Comparison of ENCODE assay signal across 21 mouse cellular contexts in the genomic region with DNA sequence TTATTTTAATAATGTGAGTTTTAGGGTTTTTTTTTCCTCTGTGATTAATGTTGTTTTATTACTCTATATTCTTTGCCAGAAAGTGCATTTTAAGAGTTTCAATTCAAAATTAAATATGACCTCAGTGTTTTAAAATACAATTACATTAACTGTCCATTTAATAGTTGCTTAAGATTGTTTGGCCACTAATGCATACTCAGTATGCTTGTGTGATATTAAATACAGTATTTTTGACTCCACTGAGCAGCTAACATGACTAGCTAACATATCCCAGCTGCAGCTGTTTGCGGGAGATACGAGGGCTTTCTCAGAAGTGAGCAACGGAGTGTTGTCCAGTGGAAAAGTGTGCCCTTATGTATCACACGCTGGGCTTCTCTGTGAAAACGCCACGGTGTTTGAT.
DNase-seq lines count a peak whose midpoint lies in the region; ATAC-seq and TF ChIP-seq lines count a peak whose summit lies in the region.
"Had no signal": no experiment of that assay in that cellular context is flagged by ENCODE, and none has a peak within 500 bp of the region (broad histone marks: within the 10 kb centered on the region; RNA-seq: fewer than 3 reads in every experiment).

No protein-coding gene starts in this region.

- peak overlapping the region; percentile 39; the same call in 1 of the 2 replicates for H3K27ac ChIP-seq in stomach, embryonic 14.5 days (ENCODE audit: low read length)
- H3K27ac ChIP-seq in stomach, postnatal 0 days (replicated peaks), result no peak overlapping the region
- H3K27ac ChIP-seq: forebrain, embryonic 10.5 days; forebrain, embryonic 13.5 days; heart, adult 2 months; heart, embryonic 10.5 days; heart, embryonic 13.5 days; hindbrain, embryonic 12.5 days; hindbrain, embryonic 15.5 days had no signal

- no peak for TF ChIP-seq EP300 in stomach, postnatal 0 days (optimal IDR thresholded peaks at IDR 0.05)

- 45% methylated on average over 6 of the region's 6 CpGs for WGBS in stomach, embryonic 14.5 days
- 48% methylated on average over 6 of the region's 6 CpGs for WGBS in stomach, postnatal 0 days

- H3K27me3 ChIP-seq in stomach, embryonic 14.5 days (ENCODE audit: control insufficient read depth, insufficient read depth, low read length), result no peaks in the 10 kb centered on the region
- no peaks in the 10 kb centered on the region for H3K27me3 ChIP-seq in stomach, postnatal 0 days (ENCODE audit: control insufficient read depth, insufficient read depth, low read length)
- H3K27me3 ChIP-seq: CH12.LX; hindbrain, embryonic 12.5 days; hindbrain, embryonic 15.5 days; Patski had no signal

- no peak overlapping the region for H3K4me3 ChIP-seq in stomach, embryonic 14.5 days (ENCODE audit: low read depth, low read length)
- H3K4me3 ChIP-seq in stomach, postnatal 0 days (ENCODE audit: low read depth, low read length), result no peak overlapping the region
- H3K4me3 ChIP-seq: forebrain, embryonic 10.5 days; forebrain, embryonic 13.5 days; heart, adult 2 months; heart, embryonic 10.5 days; heart, embryonic 13.5 days; hindbrain, embryonic 12.5 days; hindbrain, embryonic 15.5 days had no signal

- no peak for TF ChIP-seq CTCF in stomach, postnatal 0 days (IDR thresholded peaks at IDR 0.05; ENCODE audit: low read depth)

- no peaks in the 10 kb centered on the region for H3K9me3 ChIP-seq in stomach, embryonic 14.5 days (ENCODE audit: control insufficient read depth, low read depth, low read length)
- H3K9me3 ChIP-seq in stomach, postnatal 0 days (ENCODE audit: control insufficient read depth, low read length), result no peaks in the 10 kb centered on the region
- H3K9me3 ChIP-seq: forebrain, embryonic 10.5 days; forebrain, embryonic 13.5 days; heart, embryonic 10.5 days; heart, embryonic 13.5 days; hindbrain, embryonic 12.5 days; hindbrain, embryonic 15.5 days had no signal

- H3K4me1 ChIP-seq in stomach, embryonic 14.5 days (ENCODE audit: control insufficient read depth, insufficient read depth, low read length), result peaks cover 15% of the 10 kb centered on the region
- no peaks in the 10 kb centered on the region for H3K4me1 ChIP-seq in stomach, postnatal 0 days (replicated peaks; ENCODE audit: control insufficient read depth, insufficient read depth)
- H3K4me1 ChIP-seq: forebrain, embryonic 10.5 days; forebrain, embryonic 13.5 days; hindbrain, embryonic 12.5 days; hindbrain, embryonic 15.5 days had no signal

- no peak overlapping the region for H3K4me2 ChIP-seq in stomach, embryonic 14.5 days (replicated peaks; ENCODE audit: low read depth, low read length)
- H3K4me2 ChIP-seq in stomach, postnatal 0 days (replicated peaks; ENCODE audit: low read depth), result no peak overlapping the region
- H3K4me2 ChIP-seq: forebrain, embryonic 13.5 days; heart, embryonic 13.5 days; hindbrain, embryonic 12.5 days; hindbrain, embryonic 15.5 days had no signal

- no peaks in the 10 kb centered on the region for H3K36me3 ChIP-seq in stomach, embryonic 14.5 days (ENCODE audit: control insufficient read depth, insufficient read depth, low read length)
- H3K36me3 ChIP-seq in stomach, postnatal 0 days (ENCODE audit: control insufficient read depth, insufficient read depth, low read length), result no peaks in the 10 kb centered on the region
- H3K36me3 ChIP-seq: forebrain, embryonic 10.5 days; G1E; heart, embryonic 10.5 days; heart, embryonic 13.5 days; hindbrain, embryonic 12.5 days; hindbrain, embryonic 15.5 days had no signal

- DNase-seq in heart, adult 11 months, result peak; percentile 40
- no peak for DNase-seq in heart, postnatal 10 days
- peak; percentile 23 for DNase-seq in kidney, postnatal 10 days
- DNase-seq in kidney, adult 9 months, result no peak
- no peak for DNase-seq in stomach, postnatal 0 days (ENCODE audit: low spot score)
- DNase-seq in left cerebral cortex, postnatal 4 days, result no peak
- DNase-seq: adrenal gland, postnatal 36 days; B cell, adult 2 months; cerebellum, adult 18-20 months; cerebellum, adult 9-10 months had no signal

- ATAC-seq in stomach, embryonic 14.5 days (ENCODE audit: insufficient number of reproducible peaks, insufficient read depth, low FRiP score, low read depth), result no peak
- no peak for ATAC-seq in stomach, postnatal 0 days (ENCODE audit: low FRiP score, low TSS enrichment)
- ATAC-seq: forebrain, embryonic 13.5 days; Patski had no signal

- no peak overlapping the region for H3K9ac ChIP-seq in stomach, embryonic 14.5 days (replicated peaks; ENCODE audit: low read depth, low read length)
- no peak overlapping the region for H3K9ac ChIP-seq in stomach, postnatal 0 days (ENCODE audit: low read length)
- H3K9ac ChIP-seq: forebrain, embryonic 13.5 days; heart, embryonic 13.5 days; hindbrain, embryonic 12.5 days; hindbrain, embryonic 15.5 days had no signal

- intact Hi-C loops in heart, postnatal 10 days (cut with DNase I), result no loop called here
- intact Hi-C loops in left cerebral cortex, postnatal 4 days (cut with DNase I), result no loop called here

Comparison
In these comparisons a context has a peak if more than half of its experiments do, and no peak if none do; other contexts are left out.
1. DNase-seq: peak in heart, adult 11 months (single experiment) and kidney, postnatal 10 days (single experiment); none in heart, postnatal 10 days (0 of 2), kidney, adult 9 months (single experiment), stomach, postnatal 0 days (single experiment) and left cerebral cortex, postnatal 4 days (single experiment).